Mouse (Mus musculus) cerebellum, adult 18-20 months (tissue): ENCODE data around the gene Ankrd11.
A peak's percentile ranks its signal among the peaks of the same experiment; 100 is the strongest.

Experiments used
- DNase-seq, 2 experiments: peaks; one replicate each; pipeline ENCODE4 v3.0.0; 2021

Gene Ankrd11

DNA sequence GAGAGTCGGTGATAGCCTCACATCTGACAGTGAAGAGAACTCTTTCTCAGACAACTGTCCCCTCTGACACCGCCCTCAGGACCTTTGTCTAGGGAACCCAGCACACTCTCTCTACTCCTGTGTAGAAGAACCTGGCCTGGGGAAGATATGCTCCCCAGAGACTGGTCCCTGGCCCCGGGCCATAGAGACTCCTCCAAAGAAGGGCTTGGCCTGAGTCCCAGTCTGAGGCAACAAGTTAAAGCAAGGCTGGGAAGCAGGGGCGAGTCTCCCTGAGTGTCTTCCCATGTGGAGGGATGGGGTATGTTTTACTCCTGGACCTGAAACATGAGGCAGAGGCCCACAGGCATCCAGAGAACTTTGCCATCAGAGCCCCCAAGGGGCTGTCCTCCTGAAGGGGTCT lies 196.4 kb downstream of the Ankrd11 start:
- DNase-seq = peak in 1 of 2 experiments; percentile 26

DNA sequence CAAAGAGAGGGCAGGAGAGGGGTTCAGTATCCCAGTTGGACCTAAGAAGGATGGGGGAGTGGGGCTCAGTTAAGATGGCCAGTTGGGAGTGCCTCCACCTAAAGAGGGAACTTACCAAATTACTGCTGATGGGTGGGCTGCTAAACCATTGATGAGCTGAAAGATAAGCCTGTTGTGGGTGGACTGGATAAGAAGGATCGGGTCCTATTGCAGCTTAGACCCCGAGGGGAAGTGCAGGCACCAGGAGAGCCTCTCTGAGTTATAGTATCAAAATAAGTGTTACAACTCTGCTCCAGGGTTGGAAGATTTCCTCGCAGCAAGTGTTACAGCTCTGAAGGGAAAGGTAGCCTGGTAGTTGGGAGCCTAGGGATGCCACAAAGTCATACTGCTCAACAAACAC lies 197.9 kb downstream of the Ankrd11 start:
- no peak for DNase-seq

DNA sequence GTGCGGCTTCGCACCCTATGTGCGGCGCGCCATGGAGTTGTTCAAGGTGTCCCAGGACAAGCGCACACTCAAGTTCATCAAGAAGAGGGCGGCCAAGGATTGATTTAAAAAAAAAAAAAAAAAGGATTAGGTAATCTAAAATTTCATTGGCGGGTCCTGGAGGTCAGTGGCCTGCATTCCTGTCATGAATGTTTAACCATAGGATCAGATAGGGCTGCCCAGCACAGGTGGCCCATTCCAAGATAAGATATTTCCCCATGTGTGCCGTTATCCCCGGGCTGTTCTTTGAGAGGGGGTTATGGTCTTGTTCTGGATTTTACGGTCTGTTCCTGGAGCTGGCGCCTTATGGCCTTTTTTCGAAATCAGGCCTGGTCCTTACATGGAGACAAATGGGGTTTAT lies 205.4 kb downstream of the Ankrd11 start:
- DNase-seq = no peak

DNA sequence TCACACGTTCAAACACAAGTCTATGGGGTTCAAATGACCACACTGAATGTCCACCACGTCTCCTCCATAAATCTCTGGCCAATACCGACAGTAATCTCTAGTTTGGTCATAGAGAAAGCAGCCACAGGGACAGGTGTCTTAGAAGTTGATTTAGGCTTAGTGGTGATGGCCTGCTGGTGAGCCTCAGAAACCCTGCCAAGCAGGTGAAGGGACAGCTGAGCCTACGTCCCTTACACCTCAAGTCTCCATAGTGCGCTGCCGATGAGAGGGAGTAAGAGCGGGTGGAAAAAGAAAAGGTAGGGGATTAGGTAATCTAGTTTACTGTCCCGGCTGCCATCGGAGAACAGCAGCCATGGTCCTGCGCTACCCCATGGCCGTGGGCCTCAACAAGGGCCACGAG lies 205.9 kb downstream of the Ankrd11 start:
- DNase-seq = no peak

DNA sequence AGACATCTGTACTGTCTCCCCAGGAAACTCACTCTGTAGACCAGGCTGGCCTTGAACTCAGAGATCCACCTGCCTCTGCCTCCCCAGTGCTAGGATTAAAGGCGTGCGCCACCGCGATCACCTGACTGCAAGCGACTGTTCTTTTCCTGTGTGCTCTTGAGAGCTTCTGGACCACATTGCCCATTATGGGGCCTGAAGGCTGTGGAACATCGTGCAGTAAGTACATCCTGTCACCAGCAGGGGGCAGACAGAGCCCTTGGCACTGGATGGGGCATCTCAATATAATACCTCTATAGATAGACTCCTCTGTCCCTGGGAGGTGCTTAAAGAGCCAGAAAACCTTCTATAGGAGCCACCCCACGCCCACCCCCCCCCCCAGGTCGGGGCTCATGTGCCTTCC lies 207.1 kb downstream of the Ankrd11 start:
- DNase-seq = peak; percentile 87 to 93

DNA sequence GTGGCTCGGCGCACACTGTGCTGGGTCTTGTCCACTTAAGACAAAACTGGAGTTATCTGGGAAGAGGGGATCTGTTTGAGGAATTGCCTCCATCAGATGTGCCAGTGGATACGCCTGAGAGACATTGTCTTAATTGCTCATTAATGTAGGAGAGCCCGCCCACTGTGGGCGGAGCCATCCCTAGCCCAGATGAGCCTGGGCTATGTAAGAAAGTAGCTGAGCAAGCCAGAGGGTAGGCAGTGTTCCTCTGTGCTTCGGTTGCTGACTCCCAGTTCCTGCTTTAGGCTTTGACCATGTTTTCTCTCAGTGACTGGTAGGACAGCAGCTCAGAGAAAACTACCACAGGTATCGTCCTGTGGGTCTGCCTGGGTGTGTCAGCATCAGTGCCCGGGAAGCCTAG lies 207.7 kb downstream of the Ankrd11 start:
- no peak for DNase-seq
